In genomic region chr6:47920447-47921340, GRCm38 (mm10) we compare ENCODE assay signal across 8 mouse cellular contexts. TPM values are rescaled to one million over a fixed set of nuclear protein-coding genes. Genes with fewer than 3 reads are reported as not detected.
DNase-seq lines count a peak whose midpoint lies in the region; ATAC-seq lines count a peak whose summit lies in the region.

Zfp212 (plus strand) TSS chr6:47920476.

- DNase-seq in adrenal gland, adult 18-20 months (ENCODE audit: low spot score in 2 of 2) = peak; percentile 78 to 81
- peak; percentile 94 for DNase-seq in embryo, embryonic 10.5 days (ENCODE audit: low spot score)
- peak; percentile 88 for DNase-seq in gastrocnemius, postnatal 14 days
- DNase-seq in left cerebral cortex, postnatal 10 days (ENCODE audit: extremely low spot score in 1 of 2, low spot score in 2 of 2) = peak; percentile 85 to 94
- peak; percentile 94 for DNase-seq in right cerebral cortex, postnatal 10 days (ENCODE audit: low spot score in 2 of 2)
- DNase-seq in urinary bladder, postnatal 14 days (ENCODE audit: low spot score) = peak; percentile 87

- intact Hi-C loops in gastrocnemius, postnatal 14 days (cut with DNase I; ENCODE audit: low total_unique reads) = no loop called here
- intact Hi-C loops in left cerebral cortex, postnatal 10 days (cut with DNase I) = no loop called here

- ATAC-seq in inflammation-experienced regulatory T-cells, adult 6 months = peak; percentile 90
- peak; percentile 92 for ATAC-seq in megakaryocyte progenitor cell, adult 5-6 weeks (replicated peaks; ENCODE audit: poor library complexity)

RNA-seq across cellular contexts. Expression of gene Zfp212, which starts in this region (rescaled TPM):
- 10 to 100 TPM; 12.8 to 15.0 TPM for total RNA-seq in adrenal gland, adult 18-20 months (2021)
- 1 to 10 TPM; 7.8 to 8.8 TPM for total RNA-seq in gastrocnemius, postnatal 14 days (2021)
- 10 to 100 TPM; 13.3 to 16.0 (median 13.6) TPM for polyA plus RNA-seq in inflammation-experienced regulatory T-cells, adult 6 months (2017; shearing (Covaris generic))
- 10 to 100 TPM; 14.8 to 16.7 TPM for total RNA-seq in left cerebral cortex, postnatal 10 days (2021)
- 6.5 and 6.6 TPM in 2 replicates for total RNA-seq in megakaryocyte progenitor cell, adult 5-6 weeks (2015)
- 6.8 and 10.4 TPM in 2 replicates for total RNA-seq in megakaryocyte progenitor cell, adult 5-6 weeks (2017)

Comparison
In these comparisons a context has a peak if more than half of its experiments do, and no peak if none do; other contexts are left out.
1. Peak in every context shown above with its lines: DNase-seq and ATAC-seq.